Mouse (Mus musculus) lung, embryonic 14.5 days (tissue): ENCODE data around the gene Vmn1r220. TPM values are rescaled to one million over a fixed set of nuclear protein-coding genes. Genes with fewer than 3 reads are reported as not detected.

ENCODE experiments used
- ATAC-seq: fragments of 200-750 bp; cut with Nextera tagmentation; 2 replicates; pipeline ENCODE4 v1.8.0; 2017; ENCODE audit warnings: mild to moderate bottlenecking, moderate TSS enrichment, moderate library complexity; ENCODE audit not compliant: insufficient read depth
- DNase-seq: peaks from one replicate; pipeline ENCODE4 v3.0.0-alpha.2; 2015
- H3K27ac ChIP-seq: fragments of 300-500 bp; sonication (generic); 2 replicates; pipeline ENCODE4 v1.5.1; 2014; ENCODE audit warnings: low read depth, mild to moderate bottlenecking, moderate library complexity
- H3K27me3 ChIP-seq: fragments of 300-500 bp; sonication (generic); 2 replicates; pipeline ENCODE4 v1.6.1; 2014; ENCODE audit warnings: low read length, control low read depth; ENCODE audit not compliant: insufficient read depth
- H3K36me3 ChIP-seq: fragments of 300-500 bp; sonication (generic); 2 replicates; pipeline ENCODE4 v1.6.1; 2014; ENCODE audit warnings: control low read depth; ENCODE audit not compliant: insufficient read depth
- H3K4me1 ChIP-seq: fragments of 300-500 bp; sonication (generic); 2 replicates; pipeline ENCODE4 v1.6.1; 2014; ENCODE audit warnings: antibody characterized with exemption, control low read depth; ENCODE audit not compliant: insufficient read depth
- H3K4me2 ChIP-seq: fragments of 300-500 bp; sonication (generic); 2 replicates; pipeline ENCODE4 v1.6.1; 2014; ENCODE audit warnings: mild to moderate bottlenecking
- H3K4me3 ChIP-seq: fragments of 300-500 bp; sonication (generic); 2 replicates; pipeline ENCODE4 v1.5.1; 2014; ENCODE audit warnings: low read depth, low read length
- H3K9ac ChIP-seq: fragments of 300-500 bp; sonication (generic); 2 replicates; pipeline ENCODE4 v1.6.1; 2014
- H3K9me3 ChIP-seq: fragments of 300-500 bp; sonication (generic); 2 replicates; pipeline ENCODE4 v1.6.1; 2016; ENCODE audit warnings: low read depth, low read length, control low read depth
- CTCF ChIP-seq: IDR thresholded peaks from 2 replicates; pipeline ENCODE4 v1.5.1; 2016; ENCODE audit warnings: antibody characterized with exemption, low read depth
- WGBS: fragments of 180-500 bp; shearing (Covaris S2); extraction: QIAGEN DNeasy Blood & Tissue Kit; methylation state at CpG from one replicate; pipeline ENCODE4 v1.1.7; 2014; 5-methylcytosine and 5-hydroxymethylcytosine counted together
- polyA plus RNA-seq: library from polyadenylated mRNA; unstranded; fragments of >200 nt; fragmentation: Nextera tagmentation; extraction: Ambion mirVana; gene quantifications from 2 replicates; pipeline ENCODE4 v1.2.1, GENCODE M21; 2014

Vmn1r220 gene
- polyA plus RNA-seq, 1 experiment from 2014 or later: not detected

DNA sequence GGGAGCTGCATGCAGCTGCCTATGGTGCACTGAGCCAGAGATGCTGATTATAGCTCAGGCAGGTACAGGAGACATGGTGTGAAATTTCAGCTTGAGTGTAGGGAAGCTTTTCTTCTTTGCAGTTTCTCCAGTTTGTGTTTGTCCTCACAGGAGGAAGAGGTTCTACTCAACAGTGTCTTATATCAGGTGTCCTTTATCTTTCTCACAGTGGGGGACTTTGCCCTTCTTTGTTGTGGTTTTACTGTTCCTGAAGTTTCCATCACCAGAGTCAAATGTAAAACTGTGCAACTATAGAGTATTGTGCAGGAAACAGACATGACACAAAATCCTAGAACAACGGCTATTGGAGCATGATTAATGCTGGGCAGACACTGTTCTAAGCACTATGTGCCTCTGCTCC is 54.3 kb downstream of the Vmn1r220 start:
- Histone ChIP-seq H3K9me3 (no peaks in the 10 kb centered on the region), H3K36me3 (no peaks in the 10 kb centered on the region), H3K4me2 (no peak overlapping the region), H3K4me3 (no peak overlapping the region), H3K27me3 (no peaks in the 10 kb centered on the region), H3K4me1 (no peaks in the 10 kb centered on the region), H3K27ac (no peak overlapping the region), H3K9ac (no peak overlapping the region)
- DNase-seq (no peak), ATAC-seq (no peak)
- WGBS: 46% methylated on average over 1 of the region's 1 CpGs
- no peak for TF ChIP-seq CTCF

DNA sequence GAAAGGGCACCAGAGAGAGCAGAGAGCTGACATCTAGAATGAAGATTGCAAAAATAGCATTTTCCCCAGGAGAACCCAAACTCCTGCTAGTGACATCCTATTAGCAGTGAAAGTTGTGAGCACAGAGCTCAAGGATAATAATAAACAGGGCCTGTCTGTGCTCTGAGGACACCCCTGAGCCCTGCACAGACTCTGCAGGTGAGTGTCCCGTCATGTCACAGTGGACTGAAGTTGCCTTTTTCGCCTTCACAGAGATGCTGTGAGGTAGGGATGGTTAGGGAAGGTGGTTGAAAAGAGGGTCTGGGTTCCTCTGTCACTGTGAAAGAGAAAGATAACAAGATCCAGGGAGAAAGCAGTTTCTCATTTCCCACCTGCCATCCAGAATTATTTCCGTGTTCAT is 54.7 kb downstream of the Vmn1r220 start, which contains the start of gene Vmn1r218:
Gene Vmn1r218, plus strand, starts transcription at position 57 of the 400 bp plus-strand sequence.
- DNase-seq: no peak
- Histone ChIP-seq H3K27me3 (no peaks in the 10 kb centered on the region), H3K4me3 (no peak within 1 kb of the TSS), H3K36me3 (no peaks in the 10 kb centered on the region), H3K9ac (no peak within 1 kb of the TSS), H3K4me1 (no peaks in the 10 kb centered on the region), H3K27ac (no peak within 1 kb of the TSS), H3K9me3 (no peaks in the 10 kb centered on the region), H3K4me2 (no peak within 1 kb of the TSS)
- no peak for TF ChIP-seq CTCF
- 65% methylated on average over 3 of the region's 3 CpGs for WGBS
- no peak for ATAC-seq

Other genes with a start within 250 kb of the Vmn1r220 start
- gene Vmn1r213, start 180.3 kb downstream of the Vmn1r220 start, polyA plus RNA-seq: not detected in 2 replicates
- not detected in 2 replicates for gene Vmn1r214, start 157.6 kb downstream of the Vmn1r220 start, polyA plus RNA-seq
- gene Vmn1r215, start 120.0 kb downstream of the Vmn1r220 start, polyA plus RNA-seq: not detected in 2 replicates
- gene Vmn1r217, start 69.7 kb downstream of the Vmn1r220 start, polyA plus RNA-seq: not detected in 2 replicates
- not detected in 2 replicates for gene Vmn1r218, start 54.8 kb downstream of the Vmn1r220 start, polyA plus RNA-seq
- 0.03 TPM in 1 of 2 replicates, not detected in the other for gene Vmn1r219, start 28.7 kb downstream of the Vmn1r220 start, polyA plus RNA-seq
- not detected in 2 replicates for gene Vmn1r221, start 26.2 kb upstream of the Vmn1r220 start, polyA plus RNA-seq
- not detected in 2 replicates for gene Vmn1r222, start 48.0 kb upstream of the Vmn1r220 start, polyA plus RNA-seq
- not detected in 2 replicates for gene Vmn1r223, start 59.2 kb upstream of the Vmn1r220 start, polyA plus RNA-seq
- 54.5 and 59.3 TPM in 2 replicates for gene Zfp322a, start 181.2 kb upstream of the Vmn1r220 start, polyA plus RNA-seq
- gene Abt1, start 235.9 kb upstream of the Vmn1r220 start, polyA plus RNA-seq: 12.7 and 13.5 TPM in 2 replicates